Mouse (Mus musculus): ENCODE data around the gene Coq9. TPM values are rescaled to one million over a fixed set of nuclear protein-coding genes. Genes with fewer than 3 reads are reported as not detected.

Gene Coq9
- 10 to 100 TPM; 78.2 to 83.7 TPM for total RNA-seq (2021)
- long read RNA-seq, experiment 1, transcript Coq9-201 (9 exons, 1,789 nt), result major isoform, 29 of 47 reads
- long read RNA-seq, experiment 1, partial matches to known transcripts, result 5 of 47 reads
- long read RNA-seq, experiment 1, other reads (novel, unspliced or antisense), result 7 of 47 reads
- long read RNA-seq, experiment 2, transcript Coq9-208 (2 exons, 368 nt), result minor isoform, 6 of 96 reads
- long read RNA-seq, experiment 2, transcript Coq9-201 (9 exons, 1,789 nt), result major isoform, 63 of 96 reads
- long read RNA-seq, experiment 2, partial matches to known transcripts, result 8 of 96 reads
- long read RNA-seq, experiment 2, other reads (novel, unspliced or antisense), result 17 of 96 reads

GRCm38 (mm10) chr8:94837662-94838574 is at the start of gene Coq9, which contains the start of gene Ciapin1:
Coq9 (plus strand) TSS chr8:94838321.
Ciapin1 (minus strand) TSS chr8:94838358.
- Histone ChIP-seq H3K27ac (peak within 1 kb of the TSS; percentile 91), H3K4me3 (peak within 1 kb of the TSS; percentile 96)
- no peak for TF ChIP-seq CTCF (conservative IDR thresholded peaks at IDR 0.05)
- DNase-seq (ENCODE audit: low spot score in 2 of 2), result peak; percentile 94 to 95

GRCm38 (mm10) chr8:94789256-94789955 is 48.7 kb upstream of the Coq9 start:
- Histone ChIP-seq H3K4me3 (no peak overlapping the region), H3K27ac (no peak overlapping the region)
- TF ChIP-seq CTCF (conservative IDR thresholded peaks at IDR 0.05), result no peak
- no peak for DNase-seq (ENCODE audit: low spot score in 2 of 2)

GRCm38 (mm10) chr8:94794368-94794767 is 43.8 kb upstream of the Coq9 start:
- Histone ChIP-seq H3K4me3 (no peak overlapping the region), H3K27ac (no peak overlapping the region)
- TF ChIP-seq CTCF (conservative IDR thresholded peaks at IDR 0.05), result no peak
- DNase-seq (ENCODE audit: low spot score in 2 of 2), result no peak

- Histone ChIP-seq H3K4me3 (no peak overlapping the region), H3K27ac (no peak overlapping the region)
- TF ChIP-seq CTCF (conservative IDR thresholded peaks at IDR 0.05), result peak; percentile 34; the same call in 1 of the 2 replicates
- no peak for DNase-seq (ENCODE audit: low spot score in 2 of 2)
Measured at GRCm38 (mm10) chr8:94794782-94795181, 43.3 kb upstream of the Coq9 start.

GRCm38 (mm10) chr8:94800278-94800968 is 37.7 kb upstream of the Coq9 start:
- peak overlapping the region; percentile 57; the same call in 1 of the 2 replicates for H3K27ac ChIP-seq
- H3K4me3 ChIP-seq, result no peak overlapping the region
- TF ChIP-seq CTCF (conservative IDR thresholded peaks at IDR 0.05), result no peak
- DNase-seq (ENCODE audit: low spot score in 2 of 2), result peak in 1 of 2 experiments; percentile 58

GRCm38 (mm10) chr8:94801293-94802095 is 36.6 kb upstream of the Coq9 start:
- TF ChIP-seq CTCF (conservative IDR thresholded peaks at IDR 0.05), result peak; percentile 64
- peak; percentile 47 for DNase-seq (ENCODE audit: low spot score in 2 of 2)
- no peak overlapping the region for H3K4me3 ChIP-seq
- H3K27ac ChIP-seq, result peak overlapping the region; percentile 1; the same call in 1 of the 2 replicates

- DNase-seq (ENCODE audit: low spot score in 2 of 2), result no peak
- TF ChIP-seq CTCF (conservative IDR thresholded peaks at IDR 0.05), result no peak
- Histone ChIP-seq H3K27ac (no peak overlapping the region; the same call in 1 of the 2 replicates), H3K4me3 (no peak overlapping the region)
Measured at GRCm38 (mm10) chr8:94802375-94802774, 35.7 kb upstream of the Coq9 start.

GRCm38 (mm10) chr8:94803551-94803950 is 34.6 kb upstream of the Coq9 start:
- no peak overlapping the region for H3K27ac ChIP-seq
- no peak overlapping the region for H3K4me3 ChIP-seq
- no peak for TF ChIP-seq CTCF (conservative IDR thresholded peaks at IDR 0.05)
- no peak for DNase-seq (ENCODE audit: low spot score in 2 of 2)

GRCm38 (mm10) chr8:94804546-94805340 is 33.4 kb upstream of the Coq9 start:
- H3K27ac ChIP-seq, result no peak overlapping the region
- no peak for DNase-seq (ENCODE audit: low spot score in 2 of 2)
- H3K4me3 ChIP-seq, result no peak overlapping the region
- TF ChIP-seq CTCF (conservative IDR thresholded peaks at IDR 0.05), result no peak

GRCm38 (mm10) chr8:94805811-94806210 is 32.3 kb upstream of the Coq9 start:
- no peak for DNase-seq (ENCODE audit: low spot score in 2 of 2)
- Histone ChIP-seq H3K27ac (no peak overlapping the region), H3K4me3 (no peak overlapping the region)
- no peak for TF ChIP-seq CTCF (conservative IDR thresholded peaks at IDR 0.05)

GRCm38 (mm10) chr8:94807506-94807905 is 30.6 kb upstream of the Coq9 start:
- no peak for DNase-seq (ENCODE audit: low spot score in 2 of 2)
- no peak for TF ChIP-seq CTCF (conservative IDR thresholded peaks at IDR 0.05)
- Histone ChIP-seq H3K27ac (no peak overlapping the region), H3K4me3 (no peak overlapping the region)

All from layer of hippocampus, adult 2 months (tissue).